Mouse (Mus musculus): Measurements from ENCODE around the gene Ntn1. TPM values are rescaled to one million over a fixed set of nuclear protein-coding genes. Genes with fewer than 3 reads are reported as not detected.

Ntn1 gene
- polyA plus RNA-seq, 1 experiment from 2014 or later, result 22.3 TPM

GRCm38 (mm10) chr11:68400021-68400671, 477 bp downstream of the Ntn1 start:
- H3K9ac ChIP-seq, result peak overlapping the region; percentile 76
- peaks cover 85% of the 10 kb centered on the region for H3K27me3 ChIP-seq
- under 1% methylated on average over 45 of the region's 57 CpGs for WGBS
- no peaks in the 10 kb centered on the region for H3K9me3 ChIP-seq
- peak overlapping the region; percentile 54 for H3K4me3 ChIP-seq
- peak overlapping the region; percentile 40; the same call in 1 of the 2 replicates for H3K27ac ChIP-seq
- no peaks in the 10 kb centered on the region for H3K36me3 ChIP-seq
- H3K4me1 ChIP-seq (replicated peaks), result peaks cover 29% of the 10 kb centered on the region
- peak; percentile 61 for ATAC-seq (ENCODE audit: low FRiP score)
- H3K4me2 ChIP-seq, result peak overlapping the region; percentile 92

- H3K27ac ChIP-seq, result peak overlapping the region; percentile 40; the same call in 1 of the 2 replicates
- no peaks in the 10 kb centered on the region for H3K36me3 ChIP-seq
- H3K9me3 ChIP-seq, result no peaks in the 10 kb centered on the region
- H3K27me3 ChIP-seq, result peaks cover 89% of the 10 kb centered on the region
- ATAC-seq (ENCODE audit: low FRiP score), result peak; percentile 85
- H3K4me3 ChIP-seq, result peak overlapping the region; percentile 54
- peak overlapping the region; percentile 92 for H3K4me2 ChIP-seq
- under 1% methylated on average over 40 of the region's 47 CpGs for WGBS
- H3K9ac ChIP-seq, result peak overlapping the region; percentile 76
- H3K4me1 ChIP-seq (replicated peaks), result peaks cover 29% of the 10 kb centered on the region
These were observed 1.0 kb downstream of the Ntn1 start for GRCm38 (mm10) chr11:68399548-68400020.

GRCm38 (mm10) chr11:68398891-68399547, 1.6 kb downstream of the Ntn1 start:
- no peaks in the 10 kb centered on the region for H3K36me3 ChIP-seq
- peak overlapping the region; percentile 54 for H3K4me3 ChIP-seq
- peaks cover 29% of the 10 kb centered on the region for H3K4me1 ChIP-seq (replicated peaks)
- H3K4me2 ChIP-seq, result peak overlapping the region; percentile 92
- H3K9ac ChIP-seq, result peak overlapping the region; percentile 76
- 8% methylated on average over 24 of the region's 24 CpGs for whole genome bisulfite sequencing
- peaks cover 90% of the 10 kb centered on the region for H3K27me3 ChIP-seq
- H3K9me3 ChIP-seq, result no peaks in the 10 kb centered on the region
- H3K27ac ChIP-seq, result 0 out of 2 replicates have a peak overlapping the region, but pooled peaks have one; percentile 40
- peak; percentile 25; the same call in 1 of the 2 replicates for ATAC-seq (ENCODE audit: low FRiP score)

GRCm38 (mm10) chr11:68395546-68395945, 5.1 kb downstream of the Ntn1 start:
- Histone ChIP-seq H3K4me2 (no peak overlapping the region), H3K9ac (no peak overlapping the region), H3K4me3 (no peak overlapping the region), H3K27me3 (peaks cover 89% of the 10 kb centered on the region), H3K4me1 (replicated peaks) (peaks cover 32% of the 10 kb centered on the region), H3K36me3 (no peaks in the 10 kb centered on the region), H3K9me3 (no peaks in the 10 kb centered on the region), H3K27ac (no peak overlapping the region)
- 61% methylated on average over 5 of the region's 5 CpGs for WGBS
- no peak for ATAC-seq (ENCODE audit: low FRiP score)

- Histone ChIP-seq H3K9me3 (no peaks in the 10 kb centered on the region), H3K4me3 (no peak overlapping the region), H3K4me2 (no peak overlapping the region), H3K9ac (no peak overlapping the region), H3K4me1 (replicated peaks) (peaks cover 29% of the 10 kb centered on the region), H3K27ac (no peak overlapping the region), H3K27me3 (peaks cover 93% of the 10 kb centered on the region), H3K36me3 (no peaks in the 10 kb centered on the region)
- WGBS, result 51% methylated on average over 4 of the region's 4 CpGs
- no peak for ATAC-seq (ENCODE audit: low FRiP score)
These were observed 5.9 kb downstream of the Ntn1 start for GRCm38 (mm10) chr11:68394749-68395148.

GRCm38 (mm10) chr11:68393897-68394490, 6.6 kb downstream of the Ntn1 start:
- no peak overlapping the region for H3K4me3 ChIP-seq
- no peak overlapping the region for H3K9ac ChIP-seq
- no peak for ATAC-seq (ENCODE audit: low FRiP score)
- H3K27ac ChIP-seq, result no peak overlapping the region
- no peak overlapping the region for H3K4me2 ChIP-seq
- peaks cover 27% of the 10 kb centered on the region for H3K4me1 ChIP-seq (replicated peaks)
- WGBS, result 41% methylated on average over 2 of the region's 2 CpGs
- no peaks in the 10 kb centered on the region for H3K36me3 ChIP-seq
- no peaks in the 10 kb centered on the region for H3K9me3 ChIP-seq
- H3K27me3 ChIP-seq, result peaks cover 96% of the 10 kb centered on the region

- H3K27ac ChIP-seq, result no peak overlapping the region
- H3K9ac ChIP-seq, result no peak overlapping the region
- H3K4me2 ChIP-seq, result no peak overlapping the region
- ATAC-seq (ENCODE audit: low FRiP score), result no peak
- no peak overlapping the region for H3K4me3 ChIP-seq
- peaks cover 96% of the 10 kb centered on the region for H3K27me3 ChIP-seq
- 10% methylated on average over 19 of the region's 19 CpGs for WGBS
- no peaks in the 10 kb centered on the region for H3K36me3 ChIP-seq
- peaks cover 36% of the 10 kb centered on the region for H3K4me1 ChIP-seq (replicated peaks)
- no peaks in the 10 kb centered on the region for H3K9me3 ChIP-seq
These were observed 10.0 kb downstream of the Ntn1 start for GRCm38 (mm10) chr11:68390381-68391287.

- no peak overlapping the region for H3K9ac ChIP-seq
- H3K27ac ChIP-seq, result no peak overlapping the region
- H3K27me3 ChIP-seq, result peaks cover 96% of the 10 kb centered on the region
- 2% methylated on average over 8 of the region's 8 CpGs for WGBS
- ATAC-seq (ENCODE audit: low FRiP score), result no peak
- H3K9me3 ChIP-seq, result no peaks in the 10 kb centered on the region
- no peak overlapping the region for H3K4me3 ChIP-seq
- peaks cover 47% of the 10 kb centered on the region for H3K4me1 ChIP-seq (replicated peaks)
- H3K36me3 ChIP-seq, result no peaks in the 10 kb centered on the region
- H3K4me2 ChIP-seq, result no peak overlapping the region
These were observed 11.0 kb downstream of the Ntn1 start for GRCm38 (mm10) chr11:68389621-68390020.

- Histone ChIP-seq H3K4me1 (replicated peaks) (peaks cover 55% of the 10 kb centered on the region), H3K36me3 (no peaks in the 10 kb centered on the region), H3K9me3 (no peaks in the 10 kb centered on the region), H3K9ac (no peak overlapping the region), H3K4me2 (no peak overlapping the region), H3K27me3 (peaks cover 90% of the 10 kb centered on the region), H3K4me3 (no peak overlapping the region), H3K27ac (no peak overlapping the region)
- 35% methylated on average over 1 of the region's 1 CpGs for WGBS
- no peak for ATAC-seq (ENCODE audit: low FRiP score)
These were observed 12.0 kb downstream of the Ntn1 start for GRCm38 (mm10) chr11:68388655-68389015.

GRCm38 (mm10) chr11:68387971-68388654, 12.5 kb downstream of the Ntn1 start:
- H3K9ac ChIP-seq, result no peak overlapping the region
- no peak for ATAC-seq (ENCODE audit: low FRiP score)
- H3K4me1 ChIP-seq (replicated peaks), result peaks cover 60% of the 10 kb centered on the region
- H3K27me3 ChIP-seq, result peaks cover 93% of the 10 kb centered on the region
- no peak overlapping the region for H3K27ac ChIP-seq
- H3K4me2 ChIP-seq, result peak overlapping the region; percentile 13; the same call in 1 of the 2 replicates
- H3K4me3 ChIP-seq, result no peak overlapping the region
- WGBS, result 23% methylated on average over 11 of the region's 11 CpGs
- H3K36me3 ChIP-seq, result no peaks in the 10 kb centered on the region
- no peaks in the 10 kb centered on the region for H3K9me3 ChIP-seq

- H3K4me2 ChIP-seq, result peak overlapping the region; percentile 92
- H3K9me3 ChIP-seq, result no peaks in the 10 kb centered on the region
- H3K4me3 ChIP-seq, result peak overlapping the region; percentile 62
- H3K27me3 ChIP-seq, result peaks cover 91% of the 10 kb centered on the region
- no peak for ATAC-seq (ENCODE audit: low FRiP score)
- peak overlapping the region; percentile 87 for H3K27ac ChIP-seq
- WGBS, result 14% methylated on average over 4 of the region's 4 CpGs
- peaks cover 61% of the 10 kb centered on the region for H3K4me1 ChIP-seq (replicated peaks)
- H3K36me3 ChIP-seq, result no peaks in the 10 kb centered on the region
- peak overlapping the region; percentile 82 for H3K9ac ChIP-seq
These were observed 13.2 kb downstream of the Ntn1 start for GRCm38 (mm10) chr11:68387441-68387760.

All from hindbrain, embryonic 13.5 days (tissue).